In genomic region chr15:80088637-80089036, GRCm38 (mm10) we compare ENCODE assay signal across 8 mouse cellular contexts. TPM values are rescaled to one million over a fixed set of nuclear protein-coding genes. Genes with fewer than 3 reads are reported as not detected.
DNase-seq lines count a peak whose midpoint lies in the region; ATAC-seq and TF ChIP-seq lines count a peak whose summit lies in the region.

No protein-coding gene starts in this region.

- H3K36me3 ChIP-seq in heart, embryonic 11.5 days (ENCODE audit: control insufficient read depth, insufficient read depth, low read length) = no peaks in the 10 kb centered on the region
- no peaks in the 10 kb centered on the region for H3K36me3 ChIP-seq in heart, embryonic 10.5 days
- H3K36me3 ChIP-seq in spleen, adult 2 months (ENCODE audit: control insufficient read depth, insufficient read depth, low read length) = no peaks in the 10 kb centered on the region

- H3K4me1 ChIP-seq in heart, embryonic 11.5 days (ENCODE audit: control insufficient read depth, insufficient read depth, low read length) = no peaks in the 10 kb centered on the region
- H3K4me1 ChIP-seq in heart, embryonic 10.5 days = peaks cover 15% of the 10 kb centered on the region
- H3K4me1 ChIP-seq in spleen, adult 2 months (ENCODE audit: control insufficient read depth, insufficient read depth, insufficient read length) = peaks cover 3% of the 10 kb centered on the region

- no peaks in the 10 kb centered on the region for H3K9me3 ChIP-seq in heart, embryonic 11.5 days (replicated peaks; ENCODE audit: control insufficient read depth, low read length)
- no peaks in the 10 kb centered on the region for H3K9me3 ChIP-seq in heart, embryonic 10.5 days

- no peak for TF ChIP-seq POLR2A in spleen, adult 2 months (IDR thresholded peaks at IDR 0.05; ENCODE audit: low read depth, low read length)

- no peak overlapping the region for H3K4me3 ChIP-seq in heart, embryonic 11.5 days (ENCODE audit: low read depth, low read length)
- no peak overlapping the region for H3K4me3 ChIP-seq in heart, embryonic 10.5 days
- no peak overlapping the region for H3K4me3 ChIP-seq in spleen, adult 2 months (ENCODE audit: extremely low read depth, insufficient read depth, insufficient read length)

- H3K9ac ChIP-seq in heart, embryonic 11.5 days (ENCODE audit: low read depth, low read length) = no peak overlapping the region

- no peak overlapping the region for H3K27ac ChIP-seq in heart, embryonic 11.5 days (ENCODE audit: low read depth, low read length)
- H3K27ac ChIP-seq in heart, embryonic 10.5 days = no peak overlapping the region
- H3K27ac ChIP-seq in spleen, adult 2 months (ENCODE audit: insufficient read depth, low read length) = no peak overlapping the region

- peak; percentile 89 to 92 for DNase-seq in heart, adult 18-20 months
- peak; percentile 92 for DNase-seq in adrenal gland, postnatal 10 days
- peak; percentile 83 for DNase-seq in embryo, embryonic 9.5 days (ENCODE audit: extremely low spot score)
- DNase-seq in heart, embryonic 10.5 days (ENCODE audit: low spot score) = peak; percentile 93
- DNase-seq in left cerebral cortex, adult 11 months (ENCODE audit: low spot score) = peak; percentile 91
- peak; percentile 91 for DNase-seq in spleen, adult 2 months (ENCODE audit: low read depth in 1 of 2, low spot score in 2 of 2)

- no peak overlapping the region for H3K4me2 ChIP-seq in heart, embryonic 11.5 days

- TF ChIP-seq CTCF in spleen, adult 2 months (IDR thresholded peaks at IDR 0.05; ENCODE audit: extremely low read depth, insufficient read depth, insufficient read length, insufficient replicate concordance) = peak; percentile 85; the same call in 1 of the 2 replicates

- no peak for ATAC-seq in heart, embryonic 11.5 days (replicated peaks; ENCODE audit: insufficient number of reproducible peaks, low FRiP score, low TSS enrichment)
- ATAC-seq in megakaryocyte, adult 5-6 weeks (ENCODE audit: poor library complexity, severe bottlenecking) = peak; percentile 92

- 28% methylated on average over 4 of the region's 4 CpGs for WGBS in heart, embryonic 11.5 days (ENCODE audit: insufficient replicate concordance)
- WGBS in heart, embryonic 10.5 days = 28% methylated on average over 4 of the region's 4 CpGs
- 26% methylated on average over 4 of the region's 4 CpGs for WGBS in spleen, adult 2 months

- peaks cover 30% of the 10 kb centered on the region for H3K27me3 ChIP-seq in heart, embryonic 11.5 days (ENCODE audit: control insufficient read depth, insufficient read depth, low read length)
- peaks cover 44% of the 10 kb centered on the region for H3K27me3 ChIP-seq in heart, embryonic 10.5 days (ENCODE audit: insufficient read depth, poor library complexity, severe bottlenecking)
- peaks cover 5% of the 10 kb centered on the region; the same call in 1 of the 2 replicates for H3K27me3 ChIP-seq in spleen, adult 2 months (ENCODE audit: control insufficient read depth, insufficient read depth, low read length)

RNA-seq across cellular contexts. Expression of gene Syngr1, which starts 2.5 kb away (rescaled TPM):
- total RNA-seq in heart, adult 18-20 months (2021) = 100 to 1,000 TPM in 1 of 2 experiments, 10 to 100 TPM in 1; 80.2 to 107 TPM
- polyA plus RNA-seq in heart, embryonic 11.5 days (2014; fragmentation: Nextera tagmentation; extraction: Ambion mirVana) = 15.2 and 20.7 TPM in 2 replicates
- total RNA-seq in adrenal gland, postnatal 10 days (2021) = 10 to 100 TPM; 30.2 to 35.0 TPM
- polyA plus RNA-seq in heart, embryonic 10.5 days (2016; fragmentation: Nextera tagmentation; extraction: Ambion mirVana) = 6.7 and 11.6 TPM in 2 replicates
- total RNA-seq in megakaryocyte, adult 5-6 weeks (2015) = 3.2 and 3.9 TPM in 2 replicates
- 0.08 and 0.22 TPM in 2 replicates for total RNA-seq in megakaryocyte, adult 5-6 weeks (2017)
- polyA plus RNA-seq in spleen, adult 2 months (2012; rRNA removed) = 9.9 and 13.5 TPM in 2 replicates

RNA-seq across cellular contexts. Expression of gene Rpl3, which starts 3.0 kb away (rescaled TPM):
- total RNA-seq in heart, adult 18-20 months (2021) = 100 to 1,000 TPM; 163 to 184 TPM
- polyA plus RNA-seq in heart, embryonic 11.5 days (2014; fragmentation: Nextera tagmentation; extraction: Ambion mirVana) = 861 and 879 TPM in 2 replicates
- 100 to 1,000 TPM; 672 to 709 TPM for total RNA-seq in adrenal gland, postnatal 10 days (2021)
- 770 and 980 TPM in 2 replicates for polyA plus RNA-seq in heart, embryonic 10.5 days (2016; fragmentation: Nextera tagmentation; extraction: Ambion mirVana)
- 965 and 1,027 TPM in 2 replicates for total RNA-seq in megakaryocyte, adult 5-6 weeks (2015)
- total RNA-seq in megakaryocyte, adult 5-6 weeks (2017) = 1,404 and 1,498 TPM in 2 replicates
- polyA plus RNA-seq in spleen, adult 2 months (2012; rRNA removed) = 550 and 833 TPM in 2 replicates

RNA-seq across cellular contexts. Expression of gene Tab1, which starts 44.3 kb away (rescaled TPM):
- total RNA-seq in heart, adult 18-20 months (2021) = 10 to 100 TPM; 14.8 to 18.4 TPM
- 18.8 and 25.1 TPM in 2 replicates for polyA plus RNA-seq in heart, embryonic 11.5 days (2014; fragmentation: Nextera tagmentation; extraction: Ambion mirVana)
- 10 to 100 TPM; 16.3 to 28.9 TPM for total RNA-seq in adrenal gland, postnatal 10 days (2021)
- 34.2 and 38.1 TPM in 2 replicates for polyA plus RNA-seq in heart, embryonic 10.5 days (2016; fragmentation: Nextera tagmentation; extraction: Ambion mirVana)
- 3.8 and 6.9 TPM in 2 replicates for total RNA-seq in megakaryocyte, adult 5-6 weeks (2015)
- 13.5 and 14.5 TPM in 2 replicates for total RNA-seq in megakaryocyte, adult 5-6 weeks (2017)
- 16.1 and 21.4 TPM in 2 replicates for polyA plus RNA-seq in spleen, adult 2 months (2012; rRNA removed)

Comparison
In these comparisons a context has a peak if more than half of its experiments do, and no peak if none do; other contexts are left out.
1. RNA of gene Syngr1, which starts 2.5 kb away (total RNA-seq): 80.2 to 107 TPM in heart, adult 18-20 months and 30.2 to 35.0 TPM in adrenal gland, postnatal 10 days; 0.08 to 3.9 TPM in megakaryocyte, adult 5-6 weeks; every median in the first group is over 4 times any median in the second.
2. Peak in every context shown above with its lines, with median percentiles within 50 percentile points of each other: DNase-seq.